Mouse (Mus musculus): Measurements from ENCODE around the gene Tmc4.

- TF ChIP-seq MAX (IDR thresholded peaks at IDR 0.05) (no peak), CTCF (IDR thresholded peaks at IDR 0.05; ENCODE audit: control insufficient read depth, insufficient read depth, insufficient read length) (no peak), MYOG (IDR thresholded peaks at IDR 0.05; ENCODE audit: control insufficient read depth, extremely low read depth, insufficient read length) (no peak), CEBPB (IDR thresholded peaks at IDR 0.05; ENCODE audit: low read depth) (no peak)
These were observed 30.4 kb upstream of the Tmc4 start for GRCm38 (mm10) chr7:3707568-3708413.
